In the genomic region with DNA sequence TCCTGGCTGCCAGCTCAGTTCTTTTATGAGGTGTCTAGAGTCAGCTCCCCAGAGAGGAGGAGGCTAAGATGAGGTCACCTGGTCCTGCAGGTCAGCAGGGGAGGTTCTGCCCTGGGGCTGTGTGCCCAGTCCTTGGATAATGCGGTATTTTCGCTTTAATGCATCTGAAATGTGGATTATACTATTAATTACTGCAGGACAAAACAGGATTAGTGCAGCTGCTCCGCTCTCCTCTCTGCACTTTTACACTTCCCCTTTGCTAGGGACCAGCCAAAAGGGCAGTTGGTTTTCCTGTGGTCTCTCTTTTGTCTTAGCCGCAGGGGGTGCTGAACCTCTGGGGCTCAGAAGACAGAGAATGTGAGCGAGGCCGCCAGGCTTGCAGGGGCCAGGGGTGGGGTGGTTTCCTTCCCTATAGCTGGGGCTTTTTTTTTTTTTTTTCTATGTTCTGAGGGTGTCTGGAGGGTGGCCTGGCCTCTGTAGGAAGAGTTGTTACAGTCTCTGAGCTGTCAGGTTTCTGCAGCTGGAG, we compare ENCODE assay signal across 8 mouse cellular contexts.
DNase-seq lines count a peak whose midpoint lies in the region; ATAC-seq and TF ChIP-seq lines count a peak whose summit lies in the region.

No protein-coding gene starts in this region.

- ATAC-seq in forebrain, embryonic 11.5 days (replicated peaks; ENCODE audit: low FRiP score), result peak; percentile 71
- ATAC-seq in forebrain, embryonic 16.5 days, result no peak
- ATAC-seq in heart, embryonic 16.5 days (replicated peaks; ENCODE audit: extremely low read depth, insufficient read depth, low FRiP score), result peak; percentile 59; the same call in 1 of the 2 replicates
- peak; percentile 30; the same call in 1 of the 2 replicates for ATAC-seq in liver, embryonic 16.5 days (ENCODE audit: low read depth)
- ATAC-seq in stomach, embryonic 15.5 days (ENCODE audit: insufficient read depth, low FRiP score, low read depth), result no peak

- H3K27ac ChIP-seq in forebrain, embryonic 11.5 days (ENCODE audit: low read depth, low read length), result no peak overlapping the region
- H3K27ac ChIP-seq in forebrain, embryonic 16.5 days (ENCODE audit: low read length), result no peak overlapping the region
- 0 out of 2 replicates have a peak overlapping the region, but pooled peaks have one; percentile 18 for H3K27ac ChIP-seq in spleen, adult 2 months (ENCODE audit: insufficient read depth, low read length)
- H3K27ac ChIP-seq in heart, embryonic 16.5 days (ENCODE audit: low read length), result peak overlapping the region; percentile 15; the same call in 1 of the 2 replicates
- peak overlapping the region; percentile 66 for H3K27ac ChIP-seq in liver, embryonic 16.5 days (ENCODE audit: low read length)
- peak overlapping the region; percentile 40; the same call in 1 of the 2 replicates for H3K27ac ChIP-seq in stomach, embryonic 15.5 days

- H3K36me3 ChIP-seq in forebrain, embryonic 11.5 days (ENCODE audit: control insufficient read depth, insufficient read depth, low read length), result no peaks in the 10 kb centered on the region
- H3K36me3 ChIP-seq in forebrain, embryonic 16.5 days (ENCODE audit: control insufficient read depth, insufficient read depth), result no peaks in the 10 kb centered on the region
- H3K36me3 ChIP-seq in spleen, adult 2 months (ENCODE audit: control insufficient read depth, insufficient read depth, low read length), result no peaks in the 10 kb centered on the region
- H3K36me3 ChIP-seq in heart, embryonic 16.5 days (ENCODE audit: control insufficient read depth, insufficient read depth), result no peaks in the 10 kb centered on the region
- H3K36me3 ChIP-seq in liver, embryonic 16.5 days (ENCODE audit: control insufficient read depth, insufficient read depth), result no peaks in the 10 kb centered on the region
- no peaks in the 10 kb centered on the region for H3K36me3 ChIP-seq in stomach, embryonic 15.5 days

- peak overlapping the region; percentile 15; the same call in 1 of the 2 replicates for H3K4me2 ChIP-seq in forebrain, embryonic 11.5 days (ENCODE audit: low read depth, low read length, severe bottlenecking)
- H3K4me2 ChIP-seq in forebrain, embryonic 16.5 days (ENCODE audit: low read length), result no peak overlapping the region
- peak overlapping the region; percentile 28; the same call in 1 of the 2 replicates for H3K4me2 ChIP-seq in heart, embryonic 16.5 days (ENCODE audit: low read depth, low read length)
- H3K4me2 ChIP-seq in liver, embryonic 16.5 days (ENCODE audit: low read depth, low read length), result peak overlapping the region; percentile 31; the same call in 1 of the 2 replicates
- H3K4me2 ChIP-seq in stomach, embryonic 15.5 days, result peak overlapping the region; percentile 29; the same call in 1 of the 2 replicates

- no peak for TF ChIP-seq CTCF in spleen, adult 2 months (IDR thresholded peaks at IDR 0.05; ENCODE audit: extremely low read depth, insufficient read depth, insufficient read length, insufficient replicate concordance)

- H3K9me3 ChIP-seq in forebrain, embryonic 11.5 days (ENCODE audit: control insufficient read depth, low read length), result no peaks in the 10 kb centered on the region
- H3K9me3 ChIP-seq in forebrain, embryonic 16.5 days (ENCODE audit: control insufficient read depth, low read length), result no peaks in the 10 kb centered on the region
- no peaks in the 10 kb centered on the region for H3K9me3 ChIP-seq in heart, embryonic 16.5 days (replicated peaks; ENCODE audit: control insufficient read depth, low read length)
- no peaks in the 10 kb centered on the region for H3K9me3 ChIP-seq in liver, embryonic 16.5 days (replicated peaks; ENCODE audit: control insufficient read depth, low read length)
- H3K9me3 ChIP-seq in stomach, embryonic 15.5 days, result no peaks in the 10 kb centered on the region

- peaks cover 15% of the 10 kb centered on the region for H3K4me1 ChIP-seq in forebrain, embryonic 11.5 days (replicated peaks; ENCODE audit: control insufficient read depth, insufficient read depth, low read length)
- peaks cover 7% of the 10 kb centered on the region for H3K4me1 ChIP-seq in forebrain, embryonic 16.5 days (replicated peaks; ENCODE audit: control insufficient read depth, insufficient read depth, low read length)
- H3K4me1 ChIP-seq in spleen, adult 2 months (ENCODE audit: control insufficient read depth, insufficient read depth, insufficient read length), result no peaks in the 10 kb centered on the region; the same call in 1 of the 2 replicates
- peaks cover 11% of the 10 kb centered on the region; the same call in 1 of the 2 replicates for H3K4me1 ChIP-seq in heart, embryonic 16.5 days (ENCODE audit: control insufficient read depth, insufficient read depth, low read length)
- H3K4me1 ChIP-seq in liver, embryonic 16.5 days (ENCODE audit: control insufficient read depth, low read depth, low read length), result peaks cover 11% of the 10 kb centered on the region
- peaks cover 26% of the 10 kb centered on the region for H3K4me1 ChIP-seq in stomach, embryonic 15.5 days

- WGBS in forebrain, embryonic 11.5 days, result 3% methylated on average over 6 of the region's 6 CpGs
- WGBS in forebrain, embryonic 16.5 days, result 6% methylated on average over 6 of the region's 6 CpGs
- 8% methylated on average over 6 of the region's 6 CpGs for WGBS in spleen, adult 2 months
- 19% methylated on average over 6 of the region's 6 CpGs for WGBS in heart, embryonic 16.5 days
- WGBS in liver, embryonic 16.5 days (ENCODE audit: insufficient replicate concordance), result 14% methylated on average over 6 of the region's 6 CpGs
- 31% methylated on average over 6 of the region's 6 CpGs for WGBS in stomach, embryonic 15.5 days

- DNase-seq in forebrain, embryonic 11.5 days (ENCODE audit: low spot score), result peak; percentile 65
- DNase-seq in spleen, adult 2 months (ENCODE audit: low read depth in 1 of 2, low spot score in 2 of 2), result no peak
- DNase-seq in spleen, adult 18-20 months, result no peak
- no peak for DNase-seq in adrenal gland, postnatal 4 days (ENCODE audit: low spot score in 2 of 2)

- peaks cover 3% of the 10 kb centered on the region; the same call in 1 of the 2 replicates for H3K27me3 ChIP-seq in forebrain, embryonic 11.5 days (ENCODE audit: control insufficient read depth, insufficient read depth, low read length)
- H3K27me3 ChIP-seq in forebrain, embryonic 16.5 days (replicated peaks; ENCODE audit: control insufficient read depth, insufficient read depth, low read length), result no peaks in the 10 kb centered on the region
- H3K27me3 ChIP-seq in spleen, adult 2 months (ENCODE audit: control insufficient read depth, insufficient read depth, low read length), result no peaks in the 10 kb centered on the region
- no peaks in the 10 kb centered on the region for H3K27me3 ChIP-seq in heart, embryonic 16.5 days (ENCODE audit: control insufficient read depth, insufficient read depth, low read length)
- no peaks in the 10 kb centered on the region for H3K27me3 ChIP-seq in liver, embryonic 16.5 days (ENCODE audit: control insufficient read depth, insufficient read depth, low read depth, low read length)
- no peaks in the 10 kb centered on the region for H3K27me3 ChIP-seq in stomach, embryonic 15.5 days (replicated peaks)

- TF ChIP-seq POLR2A in spleen, adult 2 months (IDR thresholded peaks at IDR 0.05; ENCODE audit: low read depth, low read length), result no peak

- H3K4me3 ChIP-seq in forebrain, embryonic 11.5 days (ENCODE audit: low read depth, low read length), result no peak overlapping the region
- H3K4me3 ChIP-seq in forebrain, embryonic 16.5 days (replicated peaks; ENCODE audit: low read length), result no peak overlapping the region
- H3K4me3 ChIP-seq in spleen, adult 2 months (ENCODE audit: extremely low read depth, insufficient read depth, insufficient read length), result no peak overlapping the region
- H3K4me3 ChIP-seq in heart, embryonic 16.5 days (ENCODE audit: low read length), result no peak overlapping the region
- H3K4me3 ChIP-seq in liver, embryonic 16.5 days (ENCODE audit: low read depth, low read length), result no peak overlapping the region
- H3K4me3 ChIP-seq in stomach, embryonic 15.5 days (replicated peaks), result no peak overlapping the region

- peak overlapping the region; percentile 9; the same call in 1 of the 2 replicates for H3K9ac ChIP-seq in forebrain, embryonic 11.5 days (ENCODE audit: low read length)
- no peak overlapping the region for H3K9ac ChIP-seq in forebrain, embryonic 16.5 days (replicated peaks; ENCODE audit: low read depth, low read length)
- no peak overlapping the region; the same call in 1 of the 2 replicates for H3K9ac ChIP-seq in heart, embryonic 16.5 days (ENCODE audit: low read length)
- no peak overlapping the region for H3K9ac ChIP-seq in liver, embryonic 16.5 days (ENCODE audit: low read depth, low read length)
- H3K9ac ChIP-seq in stomach, embryonic 15.5 days, result no peak overlapping the region

Comparison
In these comparisons a context has a peak if more than half of its experiments do, and no peak if none do; other contexts are left out.
1. ATAC-seq: peak in forebrain, embryonic 11.5 days (single experiment), heart, embryonic 16.5 days (single experiment) and liver, embryonic 16.5 days (single experiment); none in forebrain, embryonic 16.5 days (single experiment) and stomach, embryonic 15.5 days (single experiment).
2. H3K27ac ChIP-seq: peak in spleen, adult 2 months (single experiment), heart, embryonic 16.5 days (single experiment), liver, embryonic 16.5 days (single experiment) and stomach, embryonic 15.5 days (single experiment); none in forebrain, embryonic 11.5 days (single experiment) and forebrain, embryonic 16.5 days (single experiment).